Mouse (Mus musculus) myocyte (in vitro differentiated cells): ENCODE data around the gene Arid1b.

ENCODE experiments used
- CEBPB ChIP-seq: IDR thresholded peaks from 2 replicates; pipeline ENCODE4 v1.6.1; 2011; ENCODE audit warnings: mild to moderate bottlenecking, moderate library complexity; ENCODE audit not compliant: poor library complexity, insufficient read depth, severe bottlenecking
- E2F4 ChIP-seq: IDR thresholded peaks from one replicate; pipeline ENCODE4 v1.6.1; 2011; ENCODE audit warnings: mild to moderate bottlenecking, control low read depth, moderate library complexity; ENCODE audit not compliant: insufficient read depth
- MAX ChIP-seq: IDR thresholded peaks from one replicate; pipeline ENCODE4 v1.6.1; 2011; ENCODE audit warnings: low read depth, mild to moderate bottlenecking, control low read depth
- MYOD1 ChIP-seq, 3 experiments: IDR thresholded peaks; one replicate each; pipeline ENCODE4 v1.6.1; 2011; ENCODE audit warnings: control low read depth in 2 of 3, low read depth in 2 of 3, mild to moderate bottlenecking in 2 of 3, moderate library complexity in 1 of 3; ENCODE audit not compliant: insufficient read length in 2 of 3, control insufficient read depth in 1 of 3
- MYOG ChIP-seq, 3 experiments: IDR thresholded peaks; one replicate each; pipeline ENCODE4 v1.6.1; 2011; ENCODE audit warnings: control low read depth in 2 of 3, low read depth in 2 of 3, mild to moderate bottlenecking in 2 of 3; ENCODE audit not compliant: insufficient read length in 2 of 3, control insufficient read depth in 1 of 3, insufficient read depth in 1 of 3
- POLR2A ChIP-seq: IDR thresholded peaks from one replicate; pipeline ENCODE4 v1.6.1; 2011; ENCODE audit warnings: low read depth, mild to moderate bottlenecking, control low read depth, moderate library complexity; ENCODE audit not compliant: insufficient read length
- POLR2AphosphoS2 ChIP-seq: IDR thresholded peaks from one replicate; pipeline ENCODE4 v1.6.1; 2011; ENCODE audit warnings: low read depth, control low read depth; ENCODE audit not compliant: insufficient read length
- REST ChIP-seq: IDR thresholded peaks from one replicate; pipeline ENCODE4 v1.6.1; 2011; ENCODE audit warnings: mild to moderate bottlenecking, control low read depth, moderate library complexity; ENCODE audit not compliant: insufficient read depth, insufficient read length
- SRF ChIP-seq: IDR thresholded peaks from one replicate; pipeline ENCODE4 v1.6.1; 2011; ENCODE audit warnings: low read depth; ENCODE audit not compliant: control insufficient read depth, insufficient read length
- TCF12 ChIP-seq: IDR thresholded peaks from one replicate; pipeline ENCODE4 v1.6.1; 2011; ENCODE audit warnings: mild to moderate bottlenecking, control low read depth; ENCODE audit not compliant: poor library complexity, insufficient read depth, severe bottlenecking
- TCF3 ChIP-seq: IDR thresholded peaks from one replicate; pipeline ENCODE4 v1.6.1; 2011; ENCODE audit warnings: low read depth, control low read depth; ENCODE audit not compliant: insufficient read length
- USF1 ChIP-seq: IDR thresholded peaks from one replicate; pipeline ENCODE4 v1.6.1; 2011; ENCODE audit warnings: low read depth, mild to moderate bottlenecking, control low read depth, moderate library complexity

DNA sequence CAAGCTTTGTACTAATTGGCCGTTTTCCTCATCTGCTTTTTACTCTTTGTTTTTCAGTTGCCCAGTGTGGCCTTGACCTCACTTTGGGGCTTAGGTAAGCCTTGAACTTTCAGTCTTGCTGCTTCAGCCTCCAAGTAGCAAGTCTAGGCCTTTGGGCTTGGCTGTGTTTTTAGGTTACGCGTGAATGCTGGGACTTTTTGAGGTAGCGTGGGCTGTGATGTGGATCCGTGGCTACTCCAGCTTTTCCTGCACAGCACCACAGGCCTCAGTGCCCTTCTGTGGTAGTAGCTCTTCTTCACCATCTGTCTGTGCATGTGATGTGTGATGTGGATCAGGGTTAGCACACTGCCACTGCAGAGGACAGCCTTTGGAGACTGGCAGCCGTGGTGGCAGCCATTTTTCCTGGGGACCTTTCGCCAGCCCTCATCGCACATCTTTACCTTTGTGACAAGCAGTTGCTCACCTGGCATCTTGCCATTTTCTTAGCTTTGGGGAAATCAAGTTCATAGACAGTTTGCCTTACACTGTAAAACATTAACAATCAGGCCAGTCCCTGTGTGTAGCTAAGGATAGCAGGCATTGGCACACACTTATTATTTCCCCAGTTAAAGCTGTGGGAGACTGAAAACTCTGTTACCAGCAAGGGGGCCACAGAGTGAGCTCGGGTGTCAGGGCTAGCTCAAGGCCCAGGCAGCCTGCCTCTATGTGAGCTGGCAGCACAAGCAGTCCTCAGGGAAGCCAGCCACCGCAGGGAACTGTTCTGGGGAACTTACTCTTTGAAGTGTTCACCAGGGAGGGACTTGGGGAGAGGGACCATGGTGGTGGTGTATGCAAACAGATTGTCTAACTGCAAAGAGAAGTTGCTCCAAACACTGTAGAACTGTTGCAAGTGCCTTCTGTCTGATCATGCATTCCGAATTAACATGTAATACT is 112.4 kb downstream of the Arid1b start:
- TF ChIP-seq E2F4 (no peak), USF1 (no peak), CEBPB (no peak), POLR2A (no peak), REST (no peak), MYOG (IDR thresholded peaks at IDR 0.05; ENCODE audit: control insufficient read depth in 1 of 3, insufficient read depth in 1 of 3, insufficient read length in 2 of 3, low read depth in 2 of 3) (no peak), TCF3 (no peak), TCF12 (no peak), MAX (no peak), POLR2AphosphoS2 (no peak), MYOD1 (IDR thresholded peaks at IDR 0.05; ENCODE audit: control insufficient read depth in 1 of 3, insufficient read length in 2 of 3, low read depth in 2 of 3) (no peak), SRF (no peak)
